Mouse (Mus musculus) liver, embryonic 14.5 days (tissue): ENCODE data around the gene Gjc1. TPM values are rescaled to one million over a fixed set of nuclear protein-coding genes. Genes with fewer than 3 reads are reported as not detected.
A peak's percentile ranks its signal among the peaks of the same experiment; 100 is the strongest.

Experiments used
- ATAC-seq: fragments of 200-750 bp; cut with Nextera tagmentation; 2 replicates; pipeline ENCODE4 v1.8.0; 2017; ENCODE audit warnings: moderate number of reproducible peaks, mild to moderate bottlenecking, moderate library complexity; ENCODE audit not compliant: insufficient read depth
- DNase-seq, 3 experiments: peaks; one replicate each; pipeline ENCODE4 v3.0.0-alpha.2; 2012 to 2013; ENCODE audit warnings: low read depth in 3 of 3, low spot score in 3 of 3
- H3K27ac ChIP-seq: fragments of 300-500 bp; sonication (generic); 2 replicates; pipeline ENCODE4 v1.5.1; 2014; ENCODE audit warnings: moderate library complexity, mild to moderate bottlenecking, control low read depth, inconsistent platforms
- H3K27me3 ChIP-seq: fragments of 300-500 bp; sonication (generic); 2 replicates; pipeline ENCODE4 v1.6.1; 2014; ENCODE audit warnings: mild to moderate bottlenecking, low read length, moderate library complexity; ENCODE audit not compliant: control insufficient read depth, insufficient read depth
- H3K36me3 ChIP-seq: fragments of 300-500 bp; sonication (generic); replicated peaks from 2 replicates; pipeline ENCODE4 v1.6.1; 2014; ENCODE audit warnings: low read depth; ENCODE audit not compliant: control insufficient read depth, insufficient read depth
- H3K4me1 ChIP-seq, 2 experiments: fragments of 200-500 bp in 1 of 2; fragments of 300-500 bp in 1 of 2; sonication (generic) in 1 of 2; replicated peaks; 2 replicates each; pipeline ENCODE4 v1.6.1; 2012 to 2014; ENCODE audit warnings: antibody characterized with exemption in 1 of 2, inconsistent platforms in 1 of 2, low read length in 1 of 2; ENCODE audit not compliant: control insufficient read depth in 2 of 2, insufficient read depth in 2 of 2
- H3K4me2 ChIP-seq: fragments of 300-500 bp; sonication (generic); 2 replicates; pipeline ENCODE4 v1.6.1; 2014; ENCODE audit warnings: low read depth, mild to moderate bottlenecking, control low read depth, moderate library complexity
- H3K4me3 ChIP-seq, 2 experiments: fragments of 200-500 bp in 1 of 2; fragments of 300-500 bp in 1 of 2; sonication (generic) in 1 of 2; 2 replicates each; pipeline ENCODE4 v1.5.1; 2012 to 2014; ENCODE audit warnings: low read depth in 2 of 2, low read length in 2 of 2, mild to moderate bottlenecking in 2 of 2, control low read depth in 1 of 2, inconsistent platforms in 1 of 2, moderate library complexity in 1 of 2; ENCODE audit not compliant: insufficient read depth in 1 of 2
- H3K9ac ChIP-seq: fragments of 300-500 bp; sonication (generic); replicated peaks from 2 replicates; pipeline ENCODE4 v1.6.1; 2014; ENCODE audit warnings: mild to moderate bottlenecking, control low read depth, moderate library complexity
- H3K9me3 ChIP-seq: fragments of 300-500 bp; sonication (generic); 2 replicates; pipeline ENCODE4 v1.6.1; 2016; ENCODE audit warnings: low read length, mixed read lengths; ENCODE audit not compliant: control insufficient read depth
- CTCF ChIP-seq: IDR thresholded peaks from 2 replicates; pipeline ENCODE4 v1.5.1; 2016; ENCODE audit warnings: antibody characterized with exemption, low read depth, control low read depth
- EP300 ChIP-seq: IDR thresholded peaks from 2 replicates; pipeline ENCODE4 v1.6.1; 2016; ENCODE audit warnings: antibody characterized with exemption, low read depth
- WGBS: fragments of 180-500 bp; shearing (Covaris S2); extraction: QIAGEN DNeasy Blood & Tissue Kit; methylation state at CpG from one replicate; pipeline ENCODE4 v1.1.7; 2014; ENCODE audit not compliant: insufficient replicate concordance; 5-methylcytosine and 5-hydroxymethylcytosine counted together
- polyA plus RNA-seq, 2 experiments: library from polyadenylated mRNA; depleted of rRNA in 1 of 2; stranded (reverse) in 1 of 2; unstranded in 1 of 2; fragments of >200 nt; fragmentation: Nextera tagmentation in 1 of 2; extraction: Ambion mirVana in 1 of 2; gene quantifications; 2 replicates each; pipeline versions ENCODE4 v1.2.1 to v1.2.3; 2012 to 2014

Gene Gjc1
- 1.2 and 1.7 TPM in 2 replicates for polyA plus RNA-seq (2012; rRNA removed)
- 1.1 and 1.5 TPM in 2 replicates for polyA plus RNA-seq (2014; fragmentation: Nextera tagmentation; extraction: Ambion mirVana)

- Histone ChIP-seq H3K27me3 (peaks cover 61% of the 10 kb centered on the region), H3K4me1 (no peaks in the 10 kb centered on the region), H3K9ac (no peak within 1 kb of the TSS), H3K27ac (no peak within 1 kb of the TSS), H3K9me3 (no peaks in the 10 kb centered on the region), H3K4me3 (peak within 1 kb of the TSS; percentile 21 to 44; a peak in 3 of 4 replicates), H3K4me2 (peak within 1 kb of the TSS; percentile 57), H3K36me3 (no peaks in the 10 kb centered on the region)
- no peak for TF ChIP-seq CTCF
- no peak for TF ChIP-seq EP300
- DNase-seq (no peak), ATAC-seq (no peak)
- WGBS, result under 1% methylated on average over 64 of the region's 97 CpGs
These were observed at the start of gene Gjc1 for GRCm38 (mm10) chr11:102819021-102819782. Gene Gjc1, minus strand, starts transcription at chr11:102819700.

GRCm38 (mm10) chr11:102864272-102864671 lies 44.8 kb upstream of the Gjc1 start:
- H3K27me3 ChIP-seq, result no peaks in the 10 kb centered on the region

GRCm38 (mm10) chr11:102859933-102860332 lies 40.4 kb upstream of the Gjc1 start:
- Histone ChIP-seq H3K27me3 (no peaks in the 10 kb centered on the region), H3K4me3 (no peak overlapping the region), H3K36me3 (peaks cover 67% of the 10 kb centered on the region), H3K9ac (no peak overlapping the region), H3K4me1 (no peaks in the 10 kb centered on the region), H3K4me2 (no peak overlapping the region), H3K9me3 (no peaks in the 10 kb centered on the region), H3K27ac (no peak overlapping the region)
- no peak for DNase-seq
- ATAC-seq, result no peak
- 83% methylated on average over 8 of the region's 8 CpGs for WGBS
- TF ChIP-seq EP300 (no peak), CTCF (no peak)

More at GRCm38 (mm10) chr11:102864272-102864671, 44.8 kb upstream of the Gjc1 start:
- Histone ChIP-seq H3K9me3 (no peaks in the 10 kb centered on the region), H3K4me3 (no peak overlapping the region), H3K9ac (no peak overlapping the region), H3K4me2 (no peak overlapping the region), H3K27ac (no peak overlapping the region), H3K4me1 (no peaks in the 10 kb centered on the region), H3K36me3 (peaks cover 69% of the 10 kb centered on the region)
- no peak for DNase-seq
- ATAC-seq, result no peak
- TF ChIP-seq EP300, result no peak
- peak; percentile 52; the same call in 1 of the 2 replicates for TF ChIP-seq CTCF
- WGBS, result 44% methylated on average over 4 of the region's 4 CpGs

- TF ChIP-seq CTCF, result no peak
- no peak for TF ChIP-seq EP300
- DNase-seq (no peak), ATAC-seq (no peak)
- Histone ChIP-seq H3K9me3 (no peaks in the 10 kb centered on the region), H3K4me1 (no peaks in the 10 kb centered on the region), H3K27me3 (no peaks in the 10 kb centered on the region), H3K4me2 (no peak overlapping the region), H3K36me3 (peaks cover 68% of the 10 kb centered on the region), H3K9ac (no peak overlapping the region), H3K27ac (no peak overlapping the region), H3K4me3 (no peak overlapping the region)
- 88% methylated on average over 11 of the region's 11 CpGs for WGBS
These were observed 39.5 kb upstream of the Gjc1 start for GRCm38 (mm10) chr11:102858951-102859350.

GRCm38 (mm10) chr11:102855941-102856340 lies 36.4 kb upstream of the Gjc1 start:
- DNase-seq, result no peak
- TF ChIP-seq EP300 (no peak), CTCF (no peak)
- Histone ChIP-seq H3K4me2 (no peak overlapping the region), H3K9ac (no peak overlapping the region), H3K27ac (no peak overlapping the region), H3K27me3 (no peaks in the 10 kb centered on the region), H3K4me1 (no peaks in the 10 kb centered on the region), H3K9me3 (no peaks in the 10 kb centered on the region), H3K4me3 (no peak overlapping the region), H3K36me3 (peaks cover 70% of the 10 kb centered on the region)
- no peak for ATAC-seq
- 74% methylated on average over 6 of the region's 6 CpGs for WGBS
